Mouse (Mus musculus): ENCODE measurements around the gene Fdxr. TPM values are rescaled to one million over a fixed set of nuclear protein-coding genes. Genes with fewer than 3 reads are reported as not detected.

Gene Fdxr
- polyA plus RNA-seq, 1 experiment from 2014 or later, result 20.8 TPM

GRCm38 (mm10) chr11:115300745-115301144 is 23.9 kb upstream of the Fdxr start:
- H3K27ac ChIP-seq, result no peak overlapping the region
- WGBS, result 84% methylated on average over 4 of the region's 4 CpGs
- no peak for ATAC-seq (replicated peaks; ENCODE audit: low FRiP score)
- H3K9me3 ChIP-seq (replicated peaks), result no peaks in the 10 kb centered on the region
- no peak overlapping the region for H3K4me3 ChIP-seq (replicated peaks)
- H3K9ac ChIP-seq, result no peak overlapping the region
- no peaks in the 10 kb centered on the region for H3K36me3 ChIP-seq
- H3K4me1 ChIP-seq, result peaks cover 13% of the 10 kb centered on the region
- peaks cover 41% of the 10 kb centered on the region for H3K27me3 ChIP-seq
- no peak overlapping the region for H3K4me2 ChIP-seq

GRCm38 (mm10) chr11:115298160-115298559 is 21.3 kb upstream of the Fdxr start:
- Histone ChIP-seq H3K4me3 (replicated peaks) (no peak overlapping the region), H3K36me3 (no peaks in the 10 kb centered on the region), H3K4me2 (0 out of 2 replicates have a peak overlapping the region, but pooled peaks have one; percentile 68), H3K9ac (no peak overlapping the region), H3K4me1 (peaks cover 13% of the 10 kb centered on the region), H3K27ac (no peak overlapping the region), H3K27me3 (peaks cover 45% of the 10 kb centered on the region), H3K9me3 (replicated peaks) (no peaks in the 10 kb centered on the region)
- ATAC-seq (replicated peaks; ENCODE audit: low FRiP score), result no peak
- 56% methylated on average over 8 of the region's 8 CpGs for WGBS

GRCm38 (mm10) chr11:115297214-115297826 is 20.5 kb upstream of the Fdxr start, which contains the start of gene Fads6:
Gene Fads6 (minus strand): TSS chr11:115297663.
- Histone ChIP-seq H3K4me2 (peak within 1 kb of the TSS; percentile 68), H3K9ac (peak within 1 kb of the TSS; percentile 0), H3K36me3 (no peaks in the 10 kb centered on the region), H3K27me3 (peaks cover 45% of the 10 kb centered on the region), H3K27ac (no peak within 1 kb of the TSS), H3K9me3 (replicated peaks) (no peaks in the 10 kb centered on the region), H3K4me1 (peaks cover 13% of the 10 kb centered on the region), H3K4me3 (replicated peaks) (peak within 1 kb of the TSS; percentile 40)
- WGBS, result under 1% methylated on average over 44 of the region's 44 CpGs
- peak; percentile 81 for ATAC-seq (replicated peaks; ENCODE audit: low FRiP score)

- Histone ChIP-seq H3K27ac (no peak overlapping the region), H3K4me1 (peaks cover 17% of the 10 kb centered on the region), H3K9me3 (replicated peaks) (no peaks in the 10 kb centered on the region), H3K27me3 (peaks cover 45% of the 10 kb centered on the region), H3K4me3 (replicated peaks) (peak overlapping the region; percentile 40), H3K36me3 (no peaks in the 10 kb centered on the region), H3K4me2 (peak overlapping the region; percentile 68), H3K9ac (peak overlapping the region; percentile 0)
- no peak; the same call in 1 of the 2 replicates for ATAC-seq (replicated peaks; ENCODE audit: low FRiP score)
- WGBS, result 54% methylated on average over 21 of the region's 21 CpGs
Measured at GRCm38 (mm10) chr11:115296471-115297210, 19.8 kb upstream of the Fdxr start.

- H3K36me3 ChIP-seq, result no peaks in the 10 kb centered on the region
- H3K4me2 ChIP-seq, result no peak overlapping the region
- peaks cover 18% of the 10 kb centered on the region for H3K4me1 ChIP-seq
- H3K27me3 ChIP-seq, result peaks cover 45% of the 10 kb centered on the region
- H3K27ac ChIP-seq, result no peak overlapping the region
- H3K4me3 ChIP-seq (replicated peaks), result no peak overlapping the region
- no peaks in the 10 kb centered on the region for H3K9me3 ChIP-seq (replicated peaks)
- no peak overlapping the region for H3K9ac ChIP-seq
- 82% methylated on average over 11 of the region's 11 CpGs for WGBS
- ATAC-seq (replicated peaks; ENCODE audit: low FRiP score), result no peak
Measured at GRCm38 (mm10) chr11:115295939-115296338, 19.1 kb upstream of the Fdxr start.

- no peak for ATAC-seq (replicated peaks; ENCODE audit: low FRiP score)
- no peaks in the 10 kb centered on the region for H3K36me3 ChIP-seq
- WGBS, result 64% methylated on average over 14 of the region's 14 CpGs
Measured at GRCm38 (mm10) chr11:115292631-115293375, 16.0 kb upstream of the Fdxr start.

DNA sequence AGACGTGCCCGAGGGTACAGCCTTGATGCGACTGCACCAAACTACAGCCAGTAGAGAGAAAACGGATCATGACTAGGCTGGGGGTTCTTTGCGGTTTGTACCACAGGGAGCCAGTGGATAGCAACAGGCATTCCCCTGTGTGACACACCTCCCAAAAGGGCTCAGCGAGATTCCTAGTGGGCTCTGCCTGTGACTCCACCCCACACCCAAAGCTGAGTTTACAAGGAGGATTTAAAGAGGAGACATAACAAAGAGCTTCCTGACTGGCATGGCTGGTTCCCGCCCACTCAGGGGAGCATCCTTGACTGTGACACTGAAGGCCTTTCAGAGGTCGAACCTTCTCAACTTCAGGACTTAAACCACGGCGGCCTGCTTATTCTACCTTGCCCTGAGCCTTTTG is 14.7 kb upstream of the Fdxr start:
- Histone ChIP-seq H3K4me1 (peaks cover 15% of the 10 kb centered on the region), H3K9ac (no peak overlapping the region), H3K27me3 (peaks cover 11% of the 10 kb centered on the region), H3K36me3 (no peaks in the 10 kb centered on the region), H3K9me3 (replicated peaks) (no peaks in the 10 kb centered on the region), H3K27ac (no peak overlapping the region), H3K4me3 (replicated peaks) (no peak overlapping the region), H3K4me2 (no peak overlapping the region)
- ATAC-seq (replicated peaks; ENCODE audit: low FRiP score), result no peak
- 71% methylated on average over 10 of the region's 10 CpGs for WGBS

More at GRCm38 (mm10) chr11:115292631-115293375, 16.0 kb upstream of the Fdxr start:
- Histone ChIP-seq H3K4me2 (no peak overlapping the region), H3K9me3 (replicated peaks) (no peaks in the 10 kb centered on the region), H3K27ac (no peak overlapping the region), H3K27me3 (peaks cover 24% of the 10 kb centered on the region), H3K4me3 (replicated peaks) (no peak overlapping the region), H3K9ac (no peak overlapping the region), H3K4me1 (peaks cover 27% of the 10 kb centered on the region)

DNA sequence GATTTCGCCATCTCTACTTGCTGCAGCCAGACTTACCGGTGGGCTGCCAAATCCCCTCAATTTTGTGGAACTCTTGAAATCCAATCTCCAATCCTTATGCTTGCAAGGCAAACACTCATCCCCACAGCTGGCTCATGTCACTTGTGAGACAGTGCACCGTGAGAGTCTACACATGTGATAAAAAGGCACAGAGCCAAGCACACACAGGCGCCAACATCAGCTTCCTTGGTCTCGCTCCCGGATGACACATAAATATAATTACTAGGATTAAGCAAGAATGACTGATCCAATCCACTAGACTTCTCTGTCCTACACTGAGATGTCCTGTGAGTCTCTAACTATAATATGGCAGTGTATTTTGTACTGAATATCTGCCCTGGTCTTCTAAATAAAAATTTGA is 14.1 kb upstream of the Fdxr start:
- H3K27me3 ChIP-seq, result peaks cover 6% of the 10 kb centered on the region; the same call in 1 of the 2 replicates
- no peak overlapping the region for H3K4me3 ChIP-seq (replicated peaks)
- ATAC-seq (replicated peaks; ENCODE audit: low FRiP score), result no peak; the same call in 1 of the 2 replicates
- no peaks in the 10 kb centered on the region for H3K9me3 ChIP-seq (replicated peaks)
- 0 out of 2 replicates have a peak overlapping the region, but pooled peaks have one; percentile 23 for H3K27ac ChIP-seq
- no peak overlapping the region for H3K4me2 ChIP-seq
- no peaks in the 10 kb centered on the region for H3K36me3 ChIP-seq
- 47% methylated on average over 6 of the region's 6 CpGs for WGBS
- peaks cover 15% of the 10 kb centered on the region for H3K4me1 ChIP-seq
- no peak overlapping the region for H3K9ac ChIP-seq

GRCm38 (mm10) chr11:115290314-115290713 is 13.5 kb upstream of the Fdxr start:
- H3K4me2 ChIP-seq, result no peak overlapping the region
- WGBS, result 82% methylated on average over 1 of the region's 1 CpGs
- H3K27ac ChIP-seq, result 0 out of 2 replicates have a peak overlapping the region, but pooled peaks have one; percentile 23
- 0 out of 2 replicates have a peak, but pooled peaks cover 3% of the 10 kb centered on the region for H3K27me3 ChIP-seq
- H3K4me3 ChIP-seq (replicated peaks), result no peak overlapping the region
- H3K36me3 ChIP-seq, result no peaks in the 10 kb centered on the region
- H3K9me3 ChIP-seq (replicated peaks), result no peaks in the 10 kb centered on the region
- H3K4me1 ChIP-seq, result peaks cover 17% of the 10 kb centered on the region
- no peak for ATAC-seq (replicated peaks; ENCODE audit: low FRiP score)
- H3K9ac ChIP-seq, result no peak overlapping the region

DNA sequence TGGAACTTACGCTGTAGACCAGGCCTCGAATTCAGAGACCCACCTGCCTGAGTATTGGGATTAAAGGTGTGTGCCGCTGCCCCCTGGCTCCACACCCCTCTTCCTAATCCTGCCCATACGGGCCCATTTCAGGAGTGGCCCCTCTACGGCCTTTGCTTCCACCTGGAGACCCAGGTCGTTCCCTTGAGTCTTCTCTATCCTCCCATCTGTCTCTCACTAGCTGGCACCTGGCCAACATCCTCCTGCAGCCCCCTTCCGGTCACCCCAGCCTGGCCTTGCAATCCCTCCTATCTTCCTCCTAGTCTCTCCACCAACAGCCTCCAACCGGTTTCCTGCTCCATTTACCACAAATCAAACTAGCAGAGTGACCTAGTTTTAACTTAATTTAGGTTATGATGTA is 13.0 kb upstream of the Fdxr start:
- Histone ChIP-seq H3K27me3 (0 out of 2 replicates have a peak, but pooled peaks cover 3% of the 10 kb centered on the region), H3K4me2 (no peak overlapping the region), H3K9ac (no peak overlapping the region), H3K4me1 (peaks cover 17% of the 10 kb centered on the region), H3K4me3 (replicated peaks) (no peak overlapping the region), H3K27ac (no peak overlapping the region), H3K9me3 (replicated peaks) (no peaks in the 10 kb centered on the region), H3K36me3 (no peaks in the 10 kb centered on the region)
- WGBS, result 66% methylated on average over 8 of the region's 8 CpGs
- ATAC-seq (replicated peaks; ENCODE audit: low FRiP score), result no peak

DNA sequence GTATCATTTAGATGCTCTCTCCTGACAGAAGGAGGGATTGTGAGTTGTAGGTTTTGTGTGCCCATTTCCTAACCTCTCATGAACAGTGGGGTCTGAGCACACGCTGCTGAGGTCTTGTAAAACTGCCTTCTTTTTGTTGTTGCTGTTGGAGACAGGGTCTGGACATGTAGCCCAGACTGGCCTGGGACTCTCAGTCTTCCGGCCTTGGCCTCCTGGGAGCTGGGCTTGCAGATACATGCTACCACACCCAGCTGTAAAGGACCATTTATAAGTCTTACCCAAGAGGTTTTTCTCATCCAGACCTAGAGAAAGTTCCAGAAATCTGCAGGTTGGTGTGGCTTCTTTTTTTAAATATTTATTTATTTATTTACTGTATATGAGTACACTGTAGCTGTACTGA is 11.5 kb upstream of the Fdxr start:
- Histone ChIP-seq H3K27me3 (0 out of 2 replicates have a peak, but pooled peaks cover 3% of the 10 kb centered on the region), H3K9me3 (replicated peaks) (no peaks in the 10 kb centered on the region), H3K36me3 (no peaks in the 10 kb centered on the region), H3K4me2 (no peak overlapping the region), H3K4me1 (peaks cover 17% of the 10 kb centered on the region), H3K4me3 (replicated peaks) (no peak overlapping the region), H3K9ac (no peak overlapping the region), H3K27ac (no peak overlapping the region)
- ATAC-seq (replicated peaks; ENCODE audit: low FRiP score), result no peak
- 71% methylated on average over 2 of the region's 2 CpGs for WGBS

DNA sequence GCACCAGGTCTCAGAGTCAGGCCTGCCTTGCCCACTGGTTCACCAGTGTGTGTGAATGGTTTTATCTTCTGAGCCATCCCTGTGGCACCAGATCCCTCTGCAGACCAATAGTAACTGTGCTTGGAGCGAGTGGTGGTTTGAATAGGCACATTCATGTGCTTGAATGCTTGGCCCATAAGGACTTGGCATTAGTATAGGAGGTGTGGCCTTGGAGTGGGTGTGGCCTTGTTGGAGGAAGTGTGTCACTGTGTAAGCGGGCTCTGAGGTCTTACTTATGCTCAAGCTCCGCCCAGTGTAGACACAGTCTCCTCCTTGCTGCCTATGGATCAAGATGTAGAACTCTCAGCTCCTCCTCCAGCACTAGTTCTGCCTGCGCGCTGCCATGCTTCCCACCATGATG is 10.5 kb upstream of the Fdxr start:
- no peak overlapping the region for H3K4me2 ChIP-seq
- 0 out of 2 replicates have a peak, but pooled peaks cover 3% of the 10 kb centered on the region for H3K27me3 ChIP-seq
- no peaks in the 10 kb centered on the region for H3K9me3 ChIP-seq (replicated peaks)
- H3K27ac ChIP-seq, result no peak overlapping the region
- H3K4me1 ChIP-seq, result peaks cover 17% of the 10 kb centered on the region
- no peak for ATAC-seq (replicated peaks; ENCODE audit: low FRiP score)
- H3K4me3 ChIP-seq (replicated peaks), result no peak overlapping the region
- H3K9ac ChIP-seq, result no peak overlapping the region
- WGBS, result 89% methylated on average over 5 of the region's 5 CpGs
- no peaks in the 10 kb centered on the region for H3K36me3 ChIP-seq

All from kidney, embryonic 15.5 days (tissue).